Mouse (Mus musculus): Measurements from ENCODE around the gene Gm6899. TPM values are rescaled to one million over a fixed set of nuclear protein-coding genes. Genes with fewer than 3 reads are reported as not detected.
A peak's percentile ranks its signal among the peaks of the same experiment; 100 is the strongest.

Gm6899 gene
- not detected for total RNA-seq (2021)
- long read RNA-seq, experiment 1: 0 reads
- long read RNA-seq, experiment 2: 0 reads

- peak; percentile 90 to 93 for DNase-seq
These were observed at the start of gene Gm6899, which contains the start of gene Vrk2 for GRCm38 (mm10) chr11:26593061-26594059. Gene Gm6899, plus strand, starts transcription at chr11:26593241. Gene Vrk2, minus strand, starts transcription at chr11:26593999.

- no peak for DNase-seq
These were observed 41.5 kb upstream of the Gm6899 start for GRCm38 (mm10) chr11:26551551-26551950.

GRCm38 (mm10) chr11:26585409-26586366 lies 7.4 kb upstream of the Gm6899 start:
- DNase-seq: no peak

GRCm38 (mm10) chr11:26586367-26587183 lies 6.5 kb upstream of the Gm6899 start:
- DNase-seq: no peak

- DNase-seq: no peak
These were observed 5.9 kb upstream of the Gm6899 start for GRCm38 (mm10) chr11:26587184-26587524.

- DNase-seq: no peak
These were observed 517 bp upstream of the Gm6899 start for GRCm38 (mm10) chr11:26592395-26593053.

- no peak for DNase-seq
These were observed 1.4 kb downstream of the Gm6899 start for GRCm38 (mm10) chr11:26594487-26594886.

GRCm38 (mm10) chr11:26596186-26596585 lies 3.1 kb downstream of the Gm6899 start:
- no peak for DNase-seq

GRCm38 (mm10) chr11:26597145-26597544 lies 4.1 kb downstream of the Gm6899 start:
- DNase-seq: no peak

GRCm38 (mm10) chr11:26597761-26598160 lies 4.7 kb downstream of the Gm6899 start:
- DNase-seq: no peak

GRCm38 (mm10) chr11:26598876-26599275 lies 5.8 kb downstream of the Gm6899 start:
- DNase-seq: no peak

GRCm38 (mm10) chr11:26600692-26601091 lies 7.7 kb downstream of the Gm6899 start:
- DNase-seq: no peak

GRCm38 (mm10) chr11:26601571-26602175 lies 8.6 kb downstream of the Gm6899 start:
- DNase-seq: no peak

GRCm38 (mm10) chr11:26604061-26604655 lies 11.1 kb downstream of the Gm6899 start:
- no peak for DNase-seq

- no peak for DNase-seq
These were observed 15.8 kb downstream of the Gm6899 start for GRCm38 (mm10) chr11:26608795-26609194.

GRCm38 (mm10) chr11:26618475-26619223 lies 25.6 kb downstream of the Gm6899 start:
- DNase-seq: no peak

- no peak for DNase-seq
These were observed 29.7 kb downstream of the Gm6899 start for GRCm38 (mm10) chr11:26622727-26623126.

- no peak for DNase-seq
These were observed 43.2 kb downstream of the Gm6899 start for GRCm38 (mm10) chr11:26636239-26636638.

- DNase-seq: peak in 1 of 2 experiments; percentile 1
These were observed 47.3 kb downstream of the Gm6899 start for GRCm38 (mm10) chr11:26640314-26640785.
